Mouse (Mus musculus): Measurements from ENCODE around the gene Otop2.

Otop2 gene

GRCm38 (mm10) chr11:115345515-115345914 lies 38.6 kb downstream of the Otop2 start:
- DNase-seq (ENCODE audit: low spot score in 2 of 2), result no peak

DNA sequence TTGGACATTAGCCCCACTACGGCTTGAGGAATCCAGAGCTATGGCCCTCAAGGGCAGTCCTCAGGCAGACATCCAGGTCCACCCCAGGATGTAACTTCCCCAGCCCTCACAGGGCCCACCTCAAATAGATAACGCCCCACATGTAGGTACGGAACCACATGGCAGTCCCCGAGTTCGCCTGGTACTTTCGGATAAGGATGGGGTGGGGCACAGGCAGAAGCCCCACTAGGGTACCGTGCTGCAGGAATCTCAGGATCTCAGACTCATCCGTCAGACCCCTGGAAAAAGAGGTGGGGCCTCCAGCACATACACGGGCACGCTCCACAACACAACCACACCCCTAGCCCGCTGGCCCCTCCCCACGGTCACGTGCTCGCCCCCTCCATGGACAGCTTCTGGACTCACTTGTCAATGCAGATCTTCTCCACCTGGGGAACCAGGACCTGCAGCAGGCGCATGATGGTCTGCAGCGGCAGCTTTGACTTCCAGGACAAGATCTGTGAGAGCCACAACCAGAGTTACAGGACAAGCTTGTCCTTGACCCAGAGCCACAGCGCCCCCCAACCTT lies 41.8 kb downstream of the Otop2 start:
- DNase-seq (ENCODE audit: low spot score in 2 of 2), result no peak

DNA sequence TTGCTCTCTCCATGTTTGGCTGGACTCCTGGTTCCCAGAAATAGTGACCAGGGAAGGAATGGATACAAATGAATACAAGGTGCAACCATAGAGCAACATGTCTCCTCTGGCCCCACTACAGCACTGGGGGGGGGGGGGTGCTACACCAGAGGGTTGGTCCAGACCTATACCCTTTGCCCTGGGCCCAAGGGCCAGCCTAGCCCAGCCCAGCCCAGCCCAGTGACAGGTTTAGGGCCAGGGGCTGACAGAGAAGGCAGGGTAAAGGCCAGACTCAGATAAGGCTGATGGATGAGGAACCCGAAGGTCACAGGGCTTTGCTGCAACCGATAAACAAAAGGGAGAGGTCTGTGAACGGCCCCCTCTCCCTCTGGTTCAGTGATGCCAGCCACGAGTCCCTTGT lies 43.0 kb downstream of the Otop2 start:
- DNase-seq (ENCODE audit: low spot score in 2 of 2), result no peak

DNA sequence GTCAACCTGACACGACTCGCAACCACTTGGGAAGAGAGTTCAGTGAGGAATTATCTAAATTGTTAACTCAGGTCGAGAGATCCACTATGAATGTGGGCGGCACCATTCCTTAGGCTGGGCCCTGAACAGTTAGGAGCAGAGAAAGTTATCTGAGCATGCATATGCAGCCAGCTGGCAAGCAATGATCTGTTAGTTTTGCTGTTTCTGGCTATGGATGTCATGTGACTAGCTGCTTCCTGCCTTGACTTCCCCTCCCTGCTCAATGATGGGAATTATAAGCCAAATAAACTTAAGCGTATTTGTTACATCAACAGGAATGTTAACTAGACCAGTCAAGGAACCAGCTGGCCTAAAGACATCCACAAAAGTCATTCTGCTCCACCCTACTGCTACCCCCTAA lies 46.4 kb downstream of the Otop2 start:
- no peak for DNase-seq (ENCODE audit: low spot score in 2 of 2)

DNA sequence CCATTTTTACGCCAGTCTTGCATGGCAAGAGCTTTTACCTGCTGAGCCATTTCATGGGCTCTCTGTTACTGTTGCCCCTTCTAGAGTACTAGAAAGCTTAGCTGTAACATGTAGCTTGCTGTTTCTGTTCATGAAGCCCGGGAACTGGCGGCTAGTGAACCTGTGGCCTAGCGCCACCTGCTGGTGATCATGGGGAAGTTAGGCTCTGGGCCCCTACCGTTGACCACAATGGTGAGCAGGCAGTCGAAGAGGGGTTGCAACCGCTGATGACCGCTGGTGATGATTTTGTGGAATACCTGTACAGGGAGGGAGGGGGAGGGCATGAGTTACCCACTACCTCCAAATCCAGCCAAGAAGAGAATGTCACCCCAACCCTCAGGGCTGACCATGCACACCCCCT lies 47.2 kb downstream of the Otop2 start:
- DNase-seq (ENCODE audit: low spot score in 2 of 2), result no peak

- DNase-seq (ENCODE audit: low spot score in 2 of 2), result peak in 1 of 2 experiments; percentile 29
Observed at GRCm38 (mm10) chr11:115358468-115358867, 51.5 kb downstream of the Otop2 start.

GRCm38 (mm10) chr11:115359293-115359692 lies 52.3 kb downstream of the Otop2 start:
- no peak for DNase-seq (ENCODE audit: low spot score in 2 of 2)

DNA sequence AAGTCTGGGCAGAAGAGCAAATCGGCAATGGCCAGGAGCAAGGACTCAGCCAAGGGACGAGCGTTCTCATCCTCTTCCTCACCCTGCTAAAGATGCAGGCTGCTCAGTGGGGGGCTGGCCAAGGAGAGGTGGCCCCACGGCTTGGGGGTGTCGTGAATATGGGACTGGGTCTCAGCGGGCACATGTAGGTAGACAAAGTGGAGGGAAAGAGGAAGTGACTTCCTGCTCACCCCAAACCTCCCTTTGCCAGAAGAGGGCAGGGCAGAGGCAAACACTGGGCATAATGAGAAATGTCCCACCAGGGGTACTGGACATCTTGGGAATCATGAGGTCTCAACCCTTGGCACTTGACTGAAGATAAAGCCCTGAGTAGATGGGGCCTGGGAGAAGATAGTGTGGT lies 52.8 kb downstream of the Otop2 start:
- DNase-seq (ENCODE audit: low spot score in 2 of 2), result no peak

- DNase-seq (ENCODE audit: low spot score in 2 of 2), result no peak
Observed at GRCm38 (mm10) chr11:115364136-115364535, 57.2 kb downstream of the Otop2 start.

- no peak for DNase-seq (ENCODE audit: low spot score in 2 of 2)
Observed at GRCm38 (mm10) chr11:115366039-115366705, 59.2 kb downstream of the Otop2 start.

DNA sequence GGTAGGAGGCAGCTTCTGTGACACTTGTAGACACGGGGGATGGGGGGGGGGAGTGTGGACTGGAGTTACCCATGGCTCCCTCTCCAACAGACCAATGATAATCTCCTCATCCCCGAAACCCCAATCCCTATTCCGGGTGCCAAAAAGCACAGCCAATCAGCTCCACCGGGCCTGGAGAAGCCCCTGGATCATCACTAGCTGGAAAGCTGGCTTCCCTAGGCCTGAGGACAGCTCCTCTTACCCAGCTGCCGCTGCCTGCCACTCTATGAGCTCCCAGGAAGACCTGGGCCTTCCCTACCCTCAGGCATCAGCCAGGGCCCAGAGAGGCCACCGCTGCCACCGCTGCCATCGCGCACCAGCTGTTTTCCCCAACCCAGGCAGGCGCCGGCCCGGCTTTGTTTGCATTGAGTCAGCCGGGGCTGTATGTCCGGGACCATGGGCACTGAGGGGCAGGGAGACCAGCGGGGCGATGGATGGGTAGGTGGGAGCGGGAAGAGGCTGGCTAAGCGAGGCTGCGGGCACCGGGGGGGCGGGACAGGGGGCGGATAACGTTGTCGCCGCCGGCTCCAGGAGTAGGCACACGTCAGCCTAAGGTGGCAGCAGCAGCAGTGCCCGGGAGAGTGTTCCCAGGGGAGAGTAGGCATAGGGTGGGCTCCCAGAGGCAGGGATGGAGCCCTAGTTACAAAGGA lies 59.9 kb downstream of the Otop2 start:
- peak; percentile 60 to 64 for DNase-seq (ENCODE audit: low spot score in 2 of 2)

DNA sequence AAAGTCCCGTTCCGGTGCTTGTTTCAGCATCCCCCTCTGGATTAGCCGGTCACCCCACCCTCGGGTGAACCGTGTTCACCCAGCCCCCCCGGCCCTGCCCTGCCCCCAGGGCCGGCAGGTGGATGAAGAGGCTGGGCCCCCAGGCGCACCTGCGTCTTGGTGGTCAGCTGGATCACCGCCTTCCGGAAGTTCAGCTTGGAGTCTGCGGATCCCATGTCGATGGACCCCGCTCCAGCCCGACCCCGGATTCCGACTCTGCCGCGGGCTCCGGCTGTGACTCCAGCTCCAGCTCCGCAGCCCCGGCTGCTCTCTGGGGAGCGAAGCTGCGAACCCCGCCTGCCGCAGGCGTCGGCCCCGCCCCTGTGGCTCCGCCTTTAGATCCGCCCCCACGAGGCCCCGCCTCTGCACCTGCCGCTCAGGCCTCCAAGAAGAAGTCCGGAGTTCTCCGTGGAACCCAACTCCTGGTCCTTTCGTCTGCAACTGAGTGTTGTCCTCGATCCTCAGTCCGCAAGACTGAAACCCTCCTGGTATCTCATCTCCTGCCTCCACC lies 60.5 kb downstream of the Otop2 start, which contains the start of gene Hid1:
Gene Hid1 (minus strand): TSS at position 362 of the 550 bp plus-strand sequence.
- DNase-seq (ENCODE audit: low spot score in 2 of 2), result peak; percentile 83 to 84

GRCm38 (mm10) chr11:115370368-115370767 lies 63.4 kb downstream of the Otop2 start:
- DNase-seq (ENCODE audit: low spot score in 2 of 2), result no peak

GRCm38 (mm10) chr11:115371354-115371753 lies 64.4 kb downstream of the Otop2 start:
- DNase-seq (ENCODE audit: low spot score in 2 of 2), result no peak

- no peak for DNase-seq (ENCODE audit: low spot score in 2 of 2)
Observed at GRCm38 (mm10) chr11:115372015-115372414, 65.1 kb downstream of the Otop2 start.

DNA sequence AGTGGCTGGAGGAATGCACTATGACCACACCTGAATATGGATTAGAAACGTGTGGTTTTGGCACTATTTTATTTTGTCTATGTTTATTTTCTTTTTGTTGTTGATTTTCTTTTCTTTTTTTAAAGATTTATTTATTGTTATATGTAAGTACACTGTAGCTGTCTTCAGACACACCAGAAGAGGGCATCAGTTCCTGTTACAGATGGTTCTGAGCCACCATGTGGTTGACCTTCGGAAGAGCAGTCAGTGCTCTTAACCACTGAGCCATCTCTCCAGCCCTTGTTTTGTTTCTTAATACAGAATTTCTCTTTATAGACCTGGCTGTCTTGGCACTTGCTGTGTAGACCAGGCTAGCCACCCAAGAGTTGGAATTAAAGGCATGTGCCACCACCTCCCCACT lies 65.8 kb downstream of the Otop2 start:
- DNase-seq (ENCODE audit: low spot score in 2 of 2), result no peak

DNA sequence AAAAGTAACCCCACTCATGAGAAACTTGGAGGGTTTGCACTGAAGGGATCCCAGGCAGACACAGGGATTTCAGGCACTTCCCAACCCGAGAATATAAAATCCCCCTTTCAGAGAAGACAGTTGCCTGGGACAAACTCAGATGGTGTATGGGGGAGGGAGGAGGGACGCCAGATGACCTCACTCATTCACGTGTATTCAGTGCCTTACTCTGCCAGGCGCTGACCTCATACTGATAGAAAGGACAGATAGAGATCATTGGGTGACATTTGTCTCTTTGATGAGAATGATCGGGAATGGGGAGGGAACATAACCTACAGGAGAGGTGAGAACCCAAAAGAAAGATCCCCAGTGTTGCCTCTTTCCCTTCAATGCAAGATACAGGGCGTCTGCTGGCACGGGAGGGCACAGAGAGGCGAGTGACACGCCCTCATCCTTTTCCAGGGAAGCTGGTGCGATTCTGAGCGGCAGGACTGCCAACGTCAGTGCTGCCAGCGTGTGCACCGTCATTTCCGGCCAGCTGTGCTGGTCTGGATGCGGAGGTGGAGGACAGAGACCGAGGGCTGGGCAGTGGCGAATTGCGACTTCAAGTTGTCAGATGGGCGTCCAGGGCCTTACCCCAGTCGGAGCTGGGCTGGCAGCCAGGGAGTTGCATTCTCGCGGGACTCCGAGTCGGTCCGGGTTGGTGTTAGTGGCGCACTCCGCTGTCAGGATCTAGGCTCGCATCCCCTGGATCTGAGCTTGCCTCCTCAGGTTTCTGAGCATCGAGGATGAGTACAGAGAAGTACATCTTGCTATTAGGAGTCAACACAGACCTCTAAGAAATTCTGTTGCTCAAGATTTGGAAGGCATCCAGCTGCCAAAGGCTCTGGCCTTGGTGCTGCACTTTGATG lies 67.1 kb downstream of the Otop2 start:
- peak; percentile 64 to 70 for DNase-seq (ENCODE audit: low spot score in 2 of 2)

- DNase-seq (ENCODE audit: low spot score in 2 of 2), result peak in 1 of 2 experiments; percentile 52
Observed at GRCm38 (mm10) chr11:115374695-115375425, 67.9 kb downstream of the Otop2 start.

- no peak for DNase-seq (ENCODE audit: low spot score in 2 of 2)
Observed at GRCm38 (mm10) chr11:115376722-115377121, 69.8 kb downstream of the Otop2 start.

DNA sequence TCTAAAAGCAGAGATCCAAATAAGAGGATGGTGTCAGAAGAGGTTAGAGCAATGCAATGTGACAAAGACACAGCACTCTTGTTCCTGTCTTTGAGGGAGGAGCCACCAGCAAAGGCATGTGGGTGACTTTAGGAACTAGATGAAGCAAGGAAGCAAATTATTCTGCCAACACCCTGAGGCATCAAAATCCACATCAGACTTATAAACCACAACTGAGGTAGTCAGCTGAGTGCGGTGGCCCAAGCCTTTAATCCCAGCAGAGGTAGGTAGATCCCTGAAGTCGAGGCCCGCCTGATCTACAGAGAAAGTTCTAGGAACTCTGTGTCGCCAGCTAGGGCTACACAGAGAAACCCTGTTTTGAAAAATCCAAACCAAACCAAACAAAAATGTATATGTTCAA lies 70.3 kb downstream of the Otop2 start:
- DNase-seq (ENCODE audit: low spot score in 2 of 2), result no peak

DNA sequence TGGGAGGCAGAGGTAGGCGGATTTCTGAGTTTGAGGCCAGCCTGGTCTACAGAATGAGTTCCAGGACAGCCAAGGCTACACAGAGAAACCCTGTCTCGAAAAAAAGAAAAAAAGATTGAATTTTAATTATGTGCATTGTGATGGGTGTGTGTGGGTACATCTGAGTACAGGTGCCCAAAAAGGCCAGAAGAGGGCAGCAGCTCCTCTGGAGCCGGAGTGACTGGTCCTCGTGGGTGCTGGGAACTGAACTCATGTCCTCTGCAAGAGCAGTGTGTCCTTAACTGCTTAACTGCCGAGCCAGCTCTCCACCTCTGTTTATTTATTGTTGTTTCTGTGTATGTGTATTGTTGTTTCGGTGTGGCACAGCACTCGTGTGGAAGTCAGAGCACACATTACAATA lies 70.9 kb downstream of the Otop2 start:
- DNase-seq (ENCODE audit: low spot score in 2 of 2), result no peak

Measured in right cerebral cortex, postnatal 36 days (tissue).